Mouse (Mus musculus) cerebellum, adult (tissue): ENCODE results near the gene Sec14l4.
"Not testable (repeated sequence)": the region's sequence is repeated elsewhere in the genome, so short reads cannot be mapped to it uniquely, and the experiment has no call there.

Experiments
- ATAC-seq: cut with Nextera tagmentation; 2 replicates; pipeline ENCODE4 v1.9.2; 2017; ENCODE audit warnings: mild to moderate bottlenecking, moderate library complexity, mixed read lengths; ENCODE audit not compliant: insufficient number of reproducible peaks, low FRiP score, low TSS enrichment

Sec14l4 gene

DNA sequence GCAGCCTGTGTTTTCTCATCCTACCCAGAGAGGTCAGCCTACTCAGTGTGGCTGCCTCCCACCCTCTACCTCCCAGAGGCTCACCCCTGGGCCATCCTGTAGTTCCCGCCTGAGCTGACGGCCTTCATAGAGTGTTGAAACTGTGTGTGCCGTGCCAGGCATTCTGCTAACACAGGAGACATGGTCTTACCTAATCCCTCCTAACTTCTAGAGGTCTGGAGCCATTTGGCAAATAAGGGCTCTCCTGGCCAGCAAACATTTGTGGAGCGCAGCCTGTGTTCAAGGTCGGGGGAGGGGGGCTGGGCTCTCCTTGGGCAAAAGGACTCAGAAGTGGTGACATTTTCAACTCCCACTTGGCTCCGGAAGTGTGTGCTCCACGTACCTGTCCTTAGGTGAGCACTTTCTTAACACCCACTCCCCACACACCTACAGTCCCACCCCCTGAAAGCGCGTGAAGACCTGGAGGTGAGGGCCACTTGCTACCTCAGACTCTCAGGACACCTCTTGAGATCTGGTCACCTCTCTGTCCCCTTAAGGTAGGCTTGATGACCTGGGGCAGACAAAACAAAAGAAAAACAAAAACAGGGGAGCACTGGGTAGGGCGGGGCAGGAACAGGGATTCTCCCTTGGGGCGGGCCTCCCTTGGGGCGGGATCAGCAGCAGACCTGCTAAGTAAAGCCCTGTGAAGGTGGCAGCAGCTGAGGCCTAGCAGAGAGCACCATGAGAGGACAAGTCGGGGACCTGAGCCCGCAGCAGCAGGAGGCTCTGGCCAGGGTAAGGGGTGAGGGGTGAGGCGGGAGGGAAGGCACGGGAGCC, at the start of gene Sec14l4:
Gene Sec14l4, plus strand, starts transcription at position 337 of the 816 bp plus-strand sequence.
- no peak for ATAC-seq

GRCm38 (mm10) chr11:3981536-3981935, 49.7 kb upstream of the Sec14l4 start:
- ATAC-seq: no peak

- no peak for ATAC-seq
Measured at GRCm38 (mm10) chr11:3982275-3983209, 48.7 kb upstream of the Sec14l4 start.

DNA sequence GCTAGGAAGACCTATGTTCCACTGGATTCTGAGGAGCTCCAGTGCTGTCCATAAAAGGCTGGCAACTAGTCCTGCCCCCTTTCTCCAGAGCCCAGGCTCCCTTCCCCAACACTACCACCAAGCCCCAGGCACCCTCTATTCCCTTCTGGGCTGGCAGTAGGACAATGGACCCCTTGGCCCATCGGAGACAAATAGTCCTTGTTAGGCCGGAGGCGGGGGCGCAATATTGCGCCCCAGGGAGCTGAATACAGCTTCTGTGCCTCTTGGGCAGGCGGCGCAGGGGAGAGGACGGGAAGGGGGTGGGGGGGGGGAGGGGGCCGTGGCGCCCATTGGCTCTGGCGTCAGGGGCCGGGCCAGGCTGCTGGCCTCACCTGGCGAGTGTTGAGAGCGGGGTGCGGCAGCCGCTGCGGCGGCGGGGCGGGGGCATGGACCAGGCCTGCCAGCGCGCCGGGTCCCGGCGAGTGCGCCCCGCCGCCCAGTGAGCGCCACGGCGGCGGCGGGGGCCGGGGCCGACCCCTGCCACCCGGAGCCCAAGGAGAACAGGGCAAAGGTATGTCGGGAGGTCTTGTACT, 47.9 kb upstream of the Sec14l4 start, which contains the start of gene Gal3st1:
Gene Gal3st1, plus strand, starts transcription at position 346 of the 572 bp plus-strand sequence.
- ATAC-seq: no peak

DNA sequence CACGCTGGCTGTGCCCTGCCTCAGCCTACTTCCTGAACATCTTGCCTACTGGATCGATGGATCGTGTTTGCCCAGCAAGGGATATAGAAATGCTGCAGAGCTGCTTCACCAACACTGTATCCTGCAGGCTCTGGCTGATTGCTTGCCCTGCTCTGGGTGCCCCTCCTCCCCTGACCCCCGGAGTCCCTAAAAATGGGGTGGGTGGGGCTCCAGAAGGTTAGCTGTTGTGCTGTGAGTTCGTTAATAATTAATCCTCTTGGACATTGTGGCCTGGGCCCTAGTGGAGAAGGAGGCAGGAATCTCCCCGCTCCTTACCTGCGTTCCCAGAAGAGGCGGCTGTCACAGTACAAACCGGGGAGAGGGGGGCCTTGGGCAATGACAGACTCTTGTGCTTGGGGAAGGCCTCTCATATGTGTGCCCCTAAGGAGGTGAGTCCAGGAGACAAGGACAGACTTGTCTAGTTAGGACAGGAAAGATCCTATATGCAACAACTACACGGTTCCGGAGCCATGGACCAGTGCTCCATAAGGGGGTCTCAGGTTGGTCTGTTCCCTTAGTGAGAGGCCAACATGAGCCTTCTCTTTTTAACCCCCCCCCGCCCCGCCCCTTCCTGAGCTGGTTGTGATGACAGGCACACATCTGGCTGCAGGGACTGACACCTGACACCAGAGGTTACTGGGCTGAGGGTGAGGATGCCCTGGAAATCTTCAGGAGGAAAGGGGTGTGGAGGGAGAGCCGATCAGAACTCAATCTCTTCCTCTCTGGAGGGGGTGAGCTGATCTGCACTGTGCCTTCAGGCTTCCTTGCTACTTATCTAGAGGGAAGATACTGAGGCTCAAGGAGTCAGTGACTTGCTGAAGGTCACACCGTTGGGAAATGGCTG, 47.2 kb upstream of the Sec14l4 start:
- no peak for ATAC-seq

- ATAC-seq: no peak
Measured at GRCm38 (mm10) chr11:3989748-3990147, 41.5 kb upstream of the Sec14l4 start.

DNA sequence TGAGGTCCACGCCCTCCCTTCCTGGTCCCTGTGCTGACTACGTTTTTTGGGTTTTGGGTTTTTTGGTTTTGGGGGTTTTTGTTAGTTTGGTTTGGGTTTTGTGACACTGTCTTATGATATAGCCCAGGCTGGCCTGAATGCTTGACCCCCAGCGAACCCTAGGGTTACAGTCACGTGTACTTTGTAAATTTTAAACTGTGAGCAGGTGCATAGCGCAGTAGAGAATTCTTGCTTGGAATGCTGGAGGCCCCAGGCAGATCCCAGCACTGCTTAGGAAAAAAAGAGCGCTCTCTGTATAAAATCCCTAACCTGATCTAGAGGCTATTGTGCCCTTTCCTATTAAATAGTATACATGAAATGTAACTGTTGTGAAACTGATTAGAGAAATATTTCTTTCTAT, 38.1 kb upstream of the Sec14l4 start:
- no peak for ATAC-seq

- ATAC-seq: no peak
Measured at GRCm38 (mm10) chr11:3993914-3994313, 37.3 kb upstream of the Sec14l4 start.

DNA sequence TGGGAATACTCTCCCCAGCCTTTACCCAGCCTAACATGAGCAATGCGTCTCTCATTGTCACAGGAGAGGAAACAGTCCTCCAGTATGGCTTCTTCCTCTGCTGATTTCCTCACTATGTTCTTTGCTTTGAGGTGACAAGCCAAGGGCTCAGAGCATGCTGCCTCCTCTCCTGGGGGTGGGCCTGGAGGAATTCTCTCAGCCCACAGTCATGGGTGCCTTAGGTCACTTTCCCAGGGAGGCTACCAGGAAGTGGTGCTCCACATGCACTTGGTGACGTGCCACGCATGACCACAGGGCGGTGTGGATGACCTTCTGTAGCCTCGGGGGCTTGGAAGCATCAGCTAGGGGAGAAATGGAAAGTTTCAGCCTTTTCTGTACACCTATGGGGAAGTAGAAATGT, 35.8 kb upstream of the Sec14l4 start:
- no peak for ATAC-seq

DNA sequence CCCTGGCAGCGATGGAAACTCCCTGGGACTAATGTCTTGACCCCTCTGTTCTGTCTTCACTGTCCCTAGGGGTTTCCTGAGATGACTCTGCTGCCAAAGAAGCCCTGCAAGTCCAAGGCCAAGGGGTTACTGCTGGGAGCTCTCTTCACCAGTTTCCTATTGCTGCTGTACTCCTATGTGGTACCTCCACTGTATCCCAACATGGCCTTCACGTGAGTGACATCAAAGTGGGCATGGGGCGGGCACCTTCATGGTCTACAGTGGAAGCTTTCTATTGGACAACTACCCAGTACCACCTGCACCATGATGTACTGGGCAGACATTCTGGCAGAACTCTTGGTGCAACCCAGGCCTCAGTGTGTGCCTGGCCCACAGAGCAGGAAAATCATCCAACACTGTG, 34.4 kb upstream of the Sec14l4 start:
- no peak for ATAC-seq

DNA sequence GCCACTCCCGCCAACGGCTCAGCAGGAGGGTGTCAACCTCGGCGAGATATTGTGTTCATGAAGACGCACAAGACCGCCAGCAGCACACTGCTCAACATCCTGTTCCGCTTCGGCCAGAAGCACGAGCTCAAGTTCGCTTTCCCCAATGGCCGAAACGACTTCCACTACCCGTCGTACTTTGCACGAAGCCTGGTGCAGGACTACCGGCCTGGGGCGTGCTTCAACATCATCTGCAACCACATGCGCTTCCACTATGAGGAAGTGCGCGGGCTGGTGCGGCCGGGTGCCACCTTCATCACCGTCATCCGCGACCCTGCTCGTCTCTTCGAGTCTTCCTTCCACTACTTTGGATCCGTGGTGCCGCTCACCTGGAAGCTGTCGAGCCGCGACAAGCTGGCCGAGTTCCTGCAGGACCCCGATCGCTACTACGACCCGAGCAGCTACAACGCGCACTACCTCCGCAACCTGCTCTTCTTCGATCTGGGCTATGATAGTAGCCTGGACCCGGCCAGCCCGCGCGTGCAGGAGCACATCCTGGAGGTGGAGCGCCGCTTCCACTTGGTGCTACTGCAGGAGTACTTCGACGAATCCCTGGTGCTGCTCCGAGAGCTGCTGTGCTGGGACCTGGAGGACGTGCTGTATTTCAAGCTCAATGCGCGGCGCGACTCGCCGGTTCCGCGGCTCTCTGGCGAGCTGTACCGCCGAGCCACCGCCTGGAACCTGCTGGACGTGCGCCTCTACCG, 33.1 kb upstream of the Sec14l4 start:
- ATAC-seq: no peak

GRCm38 (mm10) chr11:3999547-3999946, 31.7 kb upstream of the Sec14l4 start:
- ATAC-seq: no peak

DNA sequence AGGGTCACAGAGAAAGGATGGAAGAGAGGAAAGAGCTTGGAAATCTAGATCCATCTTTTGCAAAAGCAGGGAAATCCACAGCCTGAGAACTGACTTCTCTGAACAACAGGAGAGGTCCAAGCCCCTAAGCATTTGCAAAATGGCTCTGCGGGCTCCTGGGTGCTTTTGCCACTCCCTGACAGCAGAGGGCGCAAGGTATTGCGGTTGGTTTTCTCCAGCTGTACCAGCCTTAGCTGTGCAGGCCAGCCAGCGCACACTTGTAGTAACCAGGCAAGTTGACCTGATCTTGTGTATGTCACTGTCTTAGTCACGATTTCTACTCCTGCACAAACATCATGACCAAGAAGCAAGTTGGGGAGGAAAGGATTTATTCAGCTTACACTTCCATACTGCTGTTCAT, 29.7 kb upstream of the Sec14l4 start:
- no peak for ATAC-seq

DNA sequence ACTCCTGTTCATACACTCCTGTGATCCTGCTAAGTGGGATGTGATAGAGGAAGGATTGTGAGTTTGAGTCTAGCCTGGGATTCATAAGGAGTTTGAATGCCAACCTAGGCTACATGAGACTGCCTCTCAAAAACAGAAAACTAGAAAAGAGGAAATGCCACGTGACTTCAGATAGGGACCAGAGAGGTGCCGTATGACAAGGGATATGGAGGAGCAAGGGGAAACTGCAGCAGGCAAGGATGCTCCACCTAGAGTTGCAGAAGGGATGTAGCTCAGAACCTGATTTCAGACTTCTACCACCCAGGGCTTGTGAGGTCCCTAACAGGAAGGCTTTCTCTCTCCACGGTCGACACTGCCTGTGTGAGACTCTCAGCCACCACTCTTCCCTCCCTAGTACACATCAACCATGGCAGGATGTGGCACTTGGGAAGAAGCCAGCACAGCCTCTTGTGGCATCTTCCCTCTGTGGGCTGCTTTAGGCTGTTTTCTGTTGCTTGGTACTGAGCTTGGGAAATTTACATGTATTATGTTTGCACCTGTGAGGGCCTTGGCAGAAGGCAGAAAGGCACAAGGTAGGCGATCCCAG, 25.9 kb upstream of the Sec14l4 start:
- ATAC-seq: no peak

GRCm38 (mm10) chr11:4006462-4006861, 24.8 kb upstream of the Sec14l4 start:
- no peak for ATAC-seq

- ATAC-seq: no peak
Measured at GRCm38 (mm10) chr11:4012616-4013015, 18.6 kb upstream of the Sec14l4 start.

DNA sequence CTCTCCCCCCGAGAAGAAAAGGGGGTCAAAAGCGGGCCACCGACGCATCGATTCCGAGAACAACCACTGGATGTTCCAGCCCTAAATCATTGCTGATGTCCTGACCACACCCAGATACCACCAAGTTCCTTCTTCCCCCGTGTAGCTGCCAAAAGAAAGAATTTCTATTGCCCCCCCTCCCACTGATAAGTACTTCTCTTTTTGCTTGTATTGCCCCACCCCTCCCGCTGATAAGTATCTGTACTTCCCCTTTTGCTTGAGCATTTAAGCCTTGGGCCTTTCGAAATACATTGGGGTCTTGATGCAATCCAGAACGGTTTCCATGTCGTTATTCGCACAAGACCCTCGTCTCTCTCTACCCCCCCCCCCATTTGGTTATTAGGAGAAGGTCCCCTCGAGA, 15.5 kb upstream of the Sec14l4 start:
- not testable (repeated sequence) for ATAC-seq

GRCm38 (mm10) chr11:4022111-4022510, 9.2 kb upstream of the Sec14l4 start:
- not testable (repeated sequence) for ATAC-seq

DNA sequence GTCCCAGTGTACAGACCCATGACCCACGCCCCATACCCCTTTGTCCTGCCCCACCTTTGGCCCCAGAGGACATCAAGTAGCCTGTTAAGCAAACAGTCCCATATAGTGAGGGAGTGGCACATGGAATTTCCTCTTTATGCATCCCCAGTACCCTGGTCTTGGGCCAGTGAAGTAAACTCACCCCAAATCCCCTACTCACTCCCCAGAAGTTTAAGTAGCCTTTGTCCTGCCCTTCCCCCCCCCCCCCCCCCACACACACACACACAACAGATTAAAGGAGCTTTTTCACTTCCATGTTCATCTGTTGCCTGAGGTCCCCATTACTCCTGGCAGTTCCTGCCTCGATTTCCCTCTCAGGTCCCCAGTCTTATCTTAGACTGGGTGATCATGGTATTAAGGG, 7.9 kb upstream of the Sec14l4 start:
- no peak for ATAC-seq
